Mouse (Mus musculus): ENCODE results near the gene Efcab6.
A peak's percentile ranks its signal among the peaks of the same experiment; 100 is the strongest.
"Not testable (repeated sequence)": the region's sequence is repeated elsewhere in the genome, so short reads cannot be mapped to it uniquely, and the experiment has no call there.

Efcab6 gene

DNA sequence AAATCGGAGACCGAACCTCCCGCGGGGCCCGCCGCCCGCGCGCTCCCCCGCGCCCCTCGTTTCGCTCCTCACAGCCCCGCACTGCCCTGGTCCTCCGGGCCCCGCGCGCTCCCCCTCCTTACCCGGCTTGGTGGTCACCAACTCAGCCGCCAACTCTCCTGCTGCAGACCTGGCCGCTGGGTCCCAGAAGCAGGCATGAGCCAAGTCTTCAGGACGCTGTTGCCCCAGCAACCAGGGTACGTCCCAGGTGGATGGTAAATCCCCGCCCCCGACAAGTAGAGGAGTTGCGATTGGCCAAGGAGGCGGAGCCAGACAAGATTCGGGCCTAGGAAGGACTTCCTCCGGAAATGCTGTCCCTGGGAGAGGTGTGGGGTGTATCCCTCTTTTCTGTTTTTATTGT, at the start of gene Efcab6:
TSS of gene Efcab6 (minus strand) at position 240 of the 400 bp plus-strand sequence.
- no peak for DNase-seq (ENCODE audit: low spot score)

DNA sequence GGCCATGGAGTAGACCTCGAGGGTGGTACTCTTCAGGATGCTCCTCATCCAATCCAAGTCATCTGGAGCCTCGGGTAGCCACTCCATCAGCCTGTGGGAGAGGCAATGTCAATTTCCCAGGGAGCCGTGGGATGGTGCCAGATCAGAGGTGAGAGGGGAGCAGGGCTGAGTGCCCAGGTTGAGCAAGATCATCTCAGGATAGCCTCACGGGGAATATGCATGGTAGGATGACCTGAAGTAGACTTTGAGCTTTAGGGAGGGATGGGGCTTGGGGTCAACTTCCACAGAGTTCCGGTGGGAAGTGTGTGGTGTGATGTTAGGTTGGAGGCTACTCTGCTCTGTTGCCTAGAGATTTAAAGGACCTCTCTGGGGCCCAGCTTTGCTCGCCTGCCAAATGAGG, 48.7 kb upstream of the Efcab6 start:
- no peak for DNase-seq (ENCODE audit: low spot score)

GRCm38 (mm10) chr15:84108899-84109298, 43.7 kb upstream of the Efcab6 start:
- no peak for DNase-seq (ENCODE audit: low spot score)

DNA sequence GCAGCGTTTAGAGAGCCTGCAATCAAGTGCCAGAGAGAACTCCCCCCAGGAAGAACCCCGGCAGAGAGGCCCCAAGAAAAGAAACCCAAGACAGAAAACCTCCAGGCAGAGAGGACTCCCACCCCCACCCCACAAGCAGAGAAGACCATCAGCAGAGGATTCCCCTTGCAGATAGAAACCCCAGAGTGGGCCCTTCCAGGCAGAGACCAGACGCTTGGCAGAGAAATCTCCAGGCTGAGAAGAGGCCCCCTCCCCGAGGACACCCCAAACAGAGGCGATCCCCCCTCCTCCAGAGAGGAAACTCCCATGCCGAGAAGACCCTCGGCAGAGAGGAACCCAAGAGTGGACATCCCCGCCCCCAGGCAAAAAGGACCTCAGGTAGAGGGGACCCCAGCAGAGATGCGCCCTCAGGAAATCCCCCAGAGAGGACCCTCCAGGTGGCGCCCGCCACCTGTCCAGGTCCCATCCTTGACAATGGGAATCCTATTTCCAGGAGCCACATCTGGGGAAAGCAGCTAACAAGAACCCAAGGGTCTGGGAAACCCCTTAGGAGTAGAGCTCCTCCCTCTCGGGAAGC, 40.8 kb upstream of the Efcab6 start:
- no peak for DNase-seq (ENCODE audit: low spot score)

GRCm38 (mm10) chr15:84105105-84105923, 40.1 kb upstream of the Efcab6 start, which contains the start of gene Sult4a1:
Sult4a1 (minus strand) TSS chr15:84105754.
- DNase-seq (ENCODE audit: low spot score) = no peak

DNA sequence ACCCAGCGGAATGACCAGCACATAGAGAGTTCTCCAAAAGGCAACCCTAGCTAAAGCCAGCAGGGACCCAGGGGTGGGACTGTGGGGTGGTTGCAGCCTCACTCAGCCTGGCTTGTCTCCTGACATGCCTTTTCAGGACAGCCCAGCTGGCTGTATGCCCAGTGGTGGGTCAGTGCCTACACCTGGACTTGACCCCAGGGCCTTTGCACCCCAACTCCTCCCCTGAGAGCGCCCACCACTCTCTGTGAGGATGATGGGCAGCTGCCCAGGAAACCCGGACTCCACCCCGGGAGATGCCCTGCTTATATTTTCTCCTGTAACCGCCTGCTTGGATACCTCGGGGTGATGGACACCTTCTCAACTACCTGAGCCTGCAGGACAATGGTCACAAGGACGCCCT, 39.4 kb upstream of the Efcab6 start:
- no peak for DNase-seq (ENCODE audit: low spot score)

GRCm38 (mm10) chr15:84097536-84097935, 32.4 kb upstream of the Efcab6 start:
- DNase-seq (ENCODE audit: low spot score) = not testable (repeated sequence)

DNA sequence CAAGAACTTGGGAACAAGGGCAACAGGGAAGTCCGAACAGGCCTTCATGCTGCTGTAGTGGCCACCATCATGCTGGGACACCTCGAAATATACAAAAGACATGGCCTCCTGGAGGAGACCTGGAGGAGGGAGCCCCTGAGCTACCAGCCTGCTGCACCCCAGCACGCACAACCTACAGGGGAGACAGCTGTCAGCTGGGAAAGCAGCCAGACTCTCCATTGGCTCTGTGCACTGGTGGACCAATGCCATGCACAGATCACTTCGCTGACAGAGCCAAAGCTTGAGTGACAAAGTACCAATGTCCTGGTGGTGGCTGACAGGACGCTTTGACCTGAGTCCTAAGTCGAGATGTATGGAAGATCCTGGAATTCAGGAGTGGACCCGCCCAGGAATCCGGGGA, 30.9 kb upstream of the Efcab6 start:
- DNase-seq (ENCODE audit: low spot score) = no peak

DNA sequence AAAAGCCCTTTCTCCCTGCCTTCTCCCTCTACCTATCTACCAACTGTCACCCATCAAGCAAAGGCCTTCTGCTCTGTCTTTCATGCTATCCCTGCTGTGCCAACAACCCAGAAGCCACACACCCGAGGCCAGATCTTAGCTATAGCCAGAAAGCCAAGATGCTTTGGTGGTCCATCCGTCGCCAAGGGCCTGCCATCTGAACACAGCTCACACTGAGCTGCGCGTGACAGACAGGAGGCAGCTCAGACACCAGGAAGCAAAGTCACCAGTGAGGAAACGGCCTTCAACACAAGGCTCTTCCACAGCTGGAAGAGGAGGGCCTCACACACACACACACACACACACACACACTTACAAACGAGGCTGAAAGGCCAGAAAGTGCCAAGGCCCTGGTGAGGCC, 29.7 kb upstream of the Efcab6 start:
- no peak for DNase-seq (ENCODE audit: low spot score)

DNA sequence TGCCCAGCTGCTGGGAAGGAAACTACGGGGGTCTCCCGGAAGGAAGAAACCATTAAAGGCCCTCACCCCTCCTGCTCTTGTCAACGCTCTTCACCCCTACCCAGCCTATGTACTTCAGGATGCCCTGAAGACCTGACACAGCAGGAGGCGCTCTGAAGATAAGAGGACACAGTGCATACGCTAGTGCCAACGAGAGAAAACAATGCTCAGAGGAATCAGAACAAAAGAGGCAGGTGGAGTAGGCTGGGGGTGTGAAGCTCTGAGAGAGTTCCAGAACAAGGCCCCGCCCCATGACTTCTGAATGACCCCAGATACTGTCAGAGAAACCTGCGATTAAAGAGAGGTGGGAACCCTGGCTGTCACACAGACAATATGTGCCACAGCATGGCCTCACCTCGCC, 21.6 kb upstream of the Efcab6 start:
- no peak for DNase-seq (ENCODE audit: low spot score)

GRCm38 (mm10) chr15:84086364-84086763, 21.2 kb upstream of the Efcab6 start:
- DNase-seq (ENCODE audit: low spot score) = no peak

- DNase-seq (ENCODE audit: low spot score) = no peak
Measured at GRCm38 (mm10) chr15:84080069-84080468, 14.9 kb upstream of the Efcab6 start.

- DNase-seq (ENCODE audit: low spot score) = no peak
Measured at GRCm38 (mm10) chr15:84079519-84079918, 14.3 kb upstream of the Efcab6 start.

- no peak for DNase-seq (ENCODE audit: low spot score)
Measured at GRCm38 (mm10) chr15:84078667-84079066, 13.5 kb upstream of the Efcab6 start.

- no peak for DNase-seq (ENCODE audit: low spot score)
Measured at GRCm38 (mm10) chr15:84077151-84077550, 12.0 kb upstream of the Efcab6 start.

DNA sequence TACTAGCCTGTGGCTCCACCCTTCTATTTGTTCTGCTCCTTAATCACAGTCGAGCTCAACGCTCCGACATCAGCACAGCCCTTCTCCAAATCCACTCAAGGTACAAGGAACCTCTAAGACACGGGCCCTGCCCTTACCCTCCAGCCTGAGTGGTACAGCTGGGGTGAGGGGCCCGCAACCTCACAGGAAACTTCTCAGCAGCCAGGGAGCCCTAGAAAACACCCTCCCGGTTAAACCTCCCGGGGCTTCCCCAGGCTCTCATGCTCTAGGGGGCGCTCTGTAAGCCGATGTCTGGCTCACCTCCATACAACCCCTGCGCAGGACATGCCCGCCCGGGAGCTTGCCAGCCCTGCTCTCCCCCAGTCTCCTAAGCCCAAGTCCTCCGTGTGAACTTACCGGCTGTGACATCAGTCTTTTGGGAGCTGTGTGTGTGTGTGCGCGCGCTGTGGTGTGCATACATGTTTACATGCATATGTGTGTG, 9.6 kb upstream of the Efcab6 start:
- DNase-seq (ENCODE audit: low spot score) = no peak

DNA sequence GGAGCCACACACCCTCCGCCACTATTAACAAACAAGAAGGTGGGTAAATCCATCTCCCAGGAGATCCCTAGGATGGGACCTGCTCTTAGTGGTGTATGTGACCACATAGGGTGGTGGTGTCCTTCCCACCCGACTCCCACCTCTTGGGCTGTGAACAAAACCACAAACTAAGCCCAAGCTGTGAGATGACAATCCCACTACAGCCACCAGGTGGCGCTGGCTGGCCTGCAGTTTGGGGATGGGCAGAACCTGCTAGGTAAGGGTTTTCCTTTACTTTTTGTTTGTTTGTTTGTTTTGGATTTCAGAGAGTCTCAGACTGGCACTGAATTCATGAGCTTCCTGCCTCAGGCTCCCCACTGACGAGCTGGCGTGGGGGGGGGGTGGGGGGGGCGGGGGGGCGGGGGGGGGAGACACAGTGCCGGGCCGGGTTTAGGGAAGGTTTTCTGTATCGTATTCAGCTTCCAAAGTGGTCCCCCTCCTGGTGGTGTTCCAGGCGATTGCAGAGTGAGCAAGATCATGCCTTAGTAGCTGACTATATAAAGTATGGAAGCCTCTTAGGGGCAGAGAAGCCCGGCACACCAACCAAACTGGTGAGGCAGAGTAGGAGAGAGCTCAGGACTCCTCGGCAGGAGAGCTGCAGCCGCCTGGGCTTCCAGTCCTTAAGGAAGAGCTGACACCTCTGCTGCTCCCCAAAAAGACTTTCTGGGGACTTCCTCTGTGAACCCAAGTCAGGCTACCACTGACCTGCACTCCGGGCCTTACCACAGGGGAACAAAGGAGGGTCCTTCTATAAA, 8.9 kb upstream of the Efcab6 start:
- DNase-seq (ENCODE audit: low spot score) = peak; percentile 28

GRCm38 (mm10) chr15:84073058-84073457, 7.9 kb upstream of the Efcab6 start:
- DNase-seq (ENCODE audit: low spot score) = no peak

GRCm38 (mm10) chr15:84072226-84072625, 7.0 kb upstream of the Efcab6 start:
- DNase-seq (ENCODE audit: low spot score) = no peak

DNA sequence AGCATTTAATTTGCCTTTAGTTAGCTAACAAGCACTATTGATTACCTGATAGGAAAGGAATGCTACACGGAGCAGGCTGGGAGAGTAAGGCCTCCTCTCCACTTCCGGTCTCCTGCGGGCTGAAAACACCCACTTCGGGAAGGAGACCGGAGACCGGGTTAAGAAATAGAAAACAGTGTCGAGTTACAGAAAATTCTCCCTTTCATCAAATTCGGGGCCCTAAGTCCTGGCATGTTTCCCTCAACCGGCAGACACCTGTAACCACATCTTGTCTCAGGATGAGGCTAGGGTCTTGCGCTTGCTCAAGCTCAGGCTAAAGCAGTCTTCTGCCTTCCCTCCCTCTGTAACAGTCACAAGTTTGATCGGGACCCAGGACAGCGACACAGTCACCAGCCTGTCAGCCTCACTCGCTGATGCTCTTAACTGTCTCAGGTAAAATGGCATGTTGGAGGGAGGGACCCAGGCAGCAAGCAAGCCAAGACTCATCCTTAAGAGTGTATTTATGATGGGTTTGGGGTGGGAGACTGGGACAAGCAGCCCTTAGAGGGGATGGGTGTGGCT, 5.0 kb upstream of the Efcab6 start:
- no peak for DNase-seq (ENCODE audit: low spot score)

DNA sequence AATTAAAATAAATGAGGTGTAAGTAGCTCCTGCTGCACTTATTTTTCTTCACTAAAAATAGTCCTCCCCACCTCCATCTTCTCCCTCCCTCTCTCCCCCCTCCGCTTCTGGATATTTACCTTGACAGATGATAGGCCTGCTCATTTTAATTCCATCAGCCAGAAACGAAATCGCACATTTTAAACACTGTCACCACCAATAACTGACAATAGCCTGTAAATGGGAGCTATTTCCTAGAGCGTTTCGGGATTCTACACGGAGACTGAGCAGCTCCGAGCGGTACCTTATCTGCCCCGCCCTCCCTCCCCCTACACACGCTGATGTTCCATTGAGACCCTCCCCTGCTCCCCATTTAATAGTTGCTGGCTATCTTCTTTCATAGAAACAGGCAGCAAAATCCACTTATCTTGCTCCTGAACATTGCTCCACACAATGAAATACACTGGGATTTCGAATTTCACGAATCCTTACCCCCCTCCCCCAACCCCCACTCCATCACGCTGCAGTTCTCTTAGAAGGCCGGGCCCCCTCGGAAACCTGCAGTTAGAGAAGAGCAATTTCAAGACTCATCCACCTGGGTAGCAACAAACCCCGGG, 4.4 kb upstream of the Efcab6 start:
- no peak for DNase-seq (ENCODE audit: low spot score)

GRCm38 (mm10) chr15:84065701-84066100, 522 bp upstream of the Efcab6 start:
- DNase-seq (ENCODE audit: low spot score) = no peak

Measured in spleen, adult 12 weeks (tissue).